Mouse (Mus musculus): Measurements from ENCODE around the gene Fgr.
A peak's percentile ranks its signal among the peaks of the same experiment; 100 is the strongest.
"Not testable (repeated sequence)": the region's sequence is repeated elsewhere in the genome, so short reads cannot be mapped to it uniquely, and the experiment has no call there.

The Fgr gene

GRCm38 (mm10) chr4:132983664-132984512 is 10.0 kb downstream of the Fgr start:
- DNase-seq (ENCODE audit: low spot score in 2 of 2) = no peak

- no peak for DNase-seq (ENCODE audit: low spot score in 2 of 2)
These were observed 14.9 kb downstream of the Fgr start for GRCm38 (mm10) chr4:132988581-132989355.

DNA sequence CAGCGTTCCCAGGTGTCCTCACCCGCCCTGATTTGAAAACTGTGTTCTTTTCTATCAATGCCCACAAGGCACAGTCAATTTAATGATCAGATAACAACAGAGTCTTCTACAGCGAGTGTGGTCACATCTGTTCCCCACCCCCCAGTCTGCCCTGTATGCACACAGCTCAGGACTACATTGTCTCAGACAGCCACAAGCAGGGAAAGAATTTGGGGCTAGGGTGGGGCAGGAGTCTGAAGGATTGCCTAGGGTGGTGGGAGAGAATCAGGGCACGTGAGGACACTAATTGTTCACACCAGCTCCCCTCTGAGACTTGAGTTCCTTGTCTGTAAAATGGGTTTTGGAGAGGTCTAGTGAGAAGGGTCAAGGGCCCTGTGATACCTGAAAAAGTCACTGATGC is 19.7 kb downstream of the Fgr start:
- no peak for DNase-seq (ENCODE audit: low spot score in 2 of 2)

GRCm38 (mm10) chr4:132997469-132998237 is 23.8 kb downstream of the Fgr start:
- DNase-seq (ENCODE audit: low spot score in 2 of 2) = no peak

DNA sequence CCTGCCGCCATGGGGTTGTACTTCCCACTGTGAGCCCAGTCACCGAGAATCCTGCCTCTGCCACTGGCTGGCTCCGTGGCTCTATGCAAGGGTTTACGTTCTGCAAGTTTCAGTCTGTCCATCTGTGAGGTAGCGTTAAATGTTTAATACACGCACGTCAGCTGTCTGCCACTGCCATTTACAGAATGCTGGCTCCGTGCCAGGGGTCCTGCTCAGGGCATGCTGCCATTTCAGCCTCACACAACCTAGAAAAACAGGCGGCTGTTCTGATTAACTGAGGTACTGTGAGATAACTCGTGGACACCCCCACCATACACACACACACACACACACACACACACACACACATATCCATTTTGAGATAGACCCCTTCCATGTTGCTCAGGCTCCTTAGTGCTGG is 29.0 kb downstream of the Fgr start:
- peak in 1 of 2 experiments; percentile 59 for DNase-seq (ENCODE audit: low spot score in 2 of 2)

- DNase-seq (ENCODE audit: low spot score in 2 of 2) = no peak
These were observed 29.6 kb downstream of the Fgr start for GRCm38 (mm10) chr4:133003316-133004018.

GRCm38 (mm10) chr4:133005233-133005632 is 31.3 kb downstream of the Fgr start:
- DNase-seq (ENCODE audit: low spot score in 2 of 2) = peak; percentile 67 to 77

DNA sequence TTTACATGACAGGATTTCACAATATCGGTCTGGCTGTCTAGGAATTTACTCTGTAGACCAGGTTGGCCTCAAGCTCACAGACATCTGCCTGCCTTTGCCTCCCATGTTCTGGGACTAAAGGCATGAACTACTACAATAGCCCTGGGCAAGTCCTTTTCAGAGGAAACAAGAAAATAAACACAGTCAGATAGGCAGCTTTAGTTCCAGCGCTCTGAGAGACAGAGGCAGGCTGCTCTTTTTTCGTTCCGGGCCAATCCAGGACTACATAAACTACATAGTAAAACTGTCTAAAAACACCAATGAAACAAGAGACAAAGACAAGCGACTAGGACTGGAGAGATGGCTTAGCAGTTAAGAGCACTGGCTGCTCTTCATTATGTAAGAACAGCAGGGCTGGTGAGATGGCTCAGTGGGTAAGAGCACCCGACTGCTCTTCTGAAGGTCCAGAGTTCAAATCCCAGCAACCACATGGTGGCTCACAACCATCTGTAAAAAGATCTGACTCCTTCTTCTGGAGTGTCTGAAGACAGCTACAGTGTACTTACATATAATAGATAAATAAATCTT is 32.1 kb downstream of the Fgr start:
- not testable (repeated sequence) for DNase-seq (ENCODE audit: low spot score in 2 of 2)

DNA sequence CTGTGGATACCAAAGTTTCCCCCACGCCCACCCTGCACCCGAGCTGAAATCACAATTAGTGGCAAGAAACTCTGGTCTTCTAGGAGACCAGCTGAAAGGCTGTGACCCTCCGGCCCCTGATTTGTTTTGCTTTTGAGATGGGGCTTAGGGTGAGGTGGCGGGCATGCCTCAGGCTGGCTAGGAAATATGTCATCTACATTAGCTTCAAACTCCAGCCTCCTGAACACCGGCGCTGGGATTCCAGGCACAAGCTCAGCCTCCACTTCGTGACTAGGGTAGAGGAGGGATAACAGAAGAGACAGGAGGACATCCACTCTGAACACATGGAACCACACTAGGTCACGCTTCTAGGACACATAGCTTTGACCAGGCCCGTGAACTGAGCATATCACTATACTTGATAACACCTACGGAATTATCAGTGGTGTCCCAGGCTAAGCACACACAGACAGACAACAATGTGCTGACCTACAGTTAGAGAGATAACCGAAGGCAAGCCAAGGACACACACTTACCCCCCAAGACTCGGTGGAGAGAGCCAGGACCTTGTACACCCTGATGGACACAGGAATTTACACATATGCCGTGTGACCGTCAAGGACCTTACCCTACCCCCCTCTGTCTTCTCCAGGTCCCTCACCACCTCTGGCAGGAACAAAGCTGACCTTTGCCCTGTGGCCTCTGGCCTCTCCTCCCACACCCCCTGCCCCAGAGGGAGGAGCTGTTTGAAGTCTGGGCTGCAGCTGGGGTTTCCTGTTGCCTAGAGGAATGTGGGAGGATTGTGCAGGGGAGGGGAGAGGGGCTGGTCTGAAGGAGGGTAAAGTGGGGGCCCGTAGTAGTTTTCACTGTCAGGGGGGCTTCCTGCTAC is 33.9 kb downstream of the Fgr start:
- no peak for DNase-seq (ENCODE audit: low spot score in 2 of 2)

GRCm38 (mm10) chr4:133009131-133009530 is 35.2 kb downstream of the Fgr start:
- peak; percentile 52 to 79 for DNase-seq (ENCODE audit: low spot score in 2 of 2)

DNA sequence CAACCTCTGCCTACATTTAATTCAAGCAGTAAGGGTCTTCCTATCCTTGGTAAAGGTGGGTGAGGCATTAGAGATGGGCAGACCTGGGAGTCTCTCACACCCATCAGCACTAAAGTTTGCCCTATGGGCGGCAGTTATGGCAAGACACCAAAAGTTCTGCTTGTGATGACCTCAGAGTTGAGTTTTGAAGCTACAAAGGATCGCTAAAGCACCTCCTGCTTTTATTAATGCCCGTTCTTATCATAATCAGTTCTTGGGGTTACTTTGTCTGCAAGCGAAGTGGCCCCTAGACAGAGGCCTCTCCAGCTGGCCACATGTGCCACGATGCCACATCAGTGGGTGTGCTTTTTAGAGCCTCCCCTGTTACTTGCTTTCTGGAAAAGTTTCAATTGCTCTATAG is 35.8 kb downstream of the Fgr start:
- DNase-seq (ENCODE audit: low spot score in 2 of 2) = no peak

GRCm38 (mm10) chr4:133010611-133011010 is 36.7 kb downstream of the Fgr start:
- peak in 1 of 2 experiments; percentile 39 for DNase-seq (ENCODE audit: low spot score in 2 of 2)

GRCm38 (mm10) chr4:133011028-133011820 is 37.3 kb downstream of the Fgr start, which contains the start of gene Ahdc1:
TSS of gene Ahdc1 (plus strand) at chr4:133011260.
- peak; percentile 88 to 94 for DNase-seq (ENCODE audit: low spot score in 2 of 2)

DNA sequence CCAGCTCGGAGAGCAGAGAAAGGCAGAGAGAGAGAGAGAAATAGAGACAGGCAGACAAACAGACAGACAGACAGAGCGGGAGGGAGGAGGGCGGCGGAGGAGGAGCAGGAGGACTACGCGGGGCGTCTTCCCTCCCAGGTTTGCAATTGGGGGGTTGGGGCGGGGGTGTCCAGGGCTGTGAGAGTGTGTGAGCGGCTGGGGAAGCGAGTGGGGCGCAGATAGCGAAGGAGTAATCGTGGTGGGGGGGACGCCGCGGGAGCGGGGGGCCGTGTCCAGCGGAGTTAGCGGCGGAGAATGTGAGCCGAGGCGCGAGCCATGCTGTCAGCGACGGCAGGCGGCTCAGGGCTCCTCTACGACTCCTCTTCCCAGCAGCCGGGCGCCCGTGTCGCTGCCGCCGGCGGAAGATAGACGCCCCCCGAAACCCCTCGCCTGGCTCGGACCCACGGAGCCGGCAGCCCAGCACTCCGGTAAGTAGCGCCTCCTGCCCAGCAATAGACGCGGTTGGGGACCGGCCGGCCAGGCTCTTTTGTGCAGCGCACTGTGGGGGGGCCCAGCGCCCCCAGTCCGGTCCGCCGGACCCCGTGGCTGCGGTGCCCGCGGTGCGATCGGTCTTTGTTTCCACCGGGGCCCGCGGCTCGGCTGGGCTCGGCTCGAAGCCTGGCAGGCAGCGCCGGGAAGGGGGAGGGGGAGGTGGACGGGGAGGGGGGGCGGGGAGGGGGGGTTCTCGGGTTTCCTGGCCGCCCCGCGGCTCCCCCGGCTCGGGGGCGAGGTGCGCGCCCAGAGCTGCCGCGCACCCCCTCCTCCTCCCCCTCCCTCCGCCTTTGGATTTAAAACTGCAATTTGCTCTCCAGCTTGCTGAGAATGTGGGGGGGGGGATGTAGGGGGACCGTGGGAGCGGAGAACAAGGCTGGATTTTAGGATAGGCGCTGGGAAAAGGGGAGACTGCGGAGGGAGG is 38.2 kb downstream of the Fgr start:
- peak; percentile 40 to 62 for DNase-seq (ENCODE audit: low spot score in 2 of 2)

DNA sequence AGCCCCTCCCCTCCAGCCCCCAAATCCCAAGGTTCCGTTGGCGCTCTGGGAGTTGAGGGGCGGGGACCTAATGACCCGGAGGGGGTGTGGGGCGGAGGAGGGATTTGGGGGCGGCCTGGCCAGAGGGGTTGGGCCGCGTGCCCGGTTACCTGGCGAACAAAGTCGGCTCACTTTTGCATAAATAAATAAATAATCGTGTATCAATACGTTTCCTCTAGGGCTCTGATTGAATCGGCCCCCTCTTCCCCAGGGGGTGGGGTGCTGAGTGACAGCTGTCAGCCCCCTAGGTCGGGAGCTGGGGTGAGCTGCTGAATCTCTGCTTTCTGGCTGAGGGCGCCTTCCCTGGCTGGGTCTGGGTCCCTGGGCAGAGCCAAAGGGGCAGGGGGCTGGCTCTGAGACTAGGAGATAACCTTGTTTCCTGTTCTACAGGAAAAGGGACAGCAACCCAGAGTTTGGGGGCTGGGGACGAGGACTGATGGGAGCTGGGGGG is 38.9 kb downstream of the Fgr start:
- DNase-seq (ENCODE audit: low spot score in 2 of 2) = no peak

- DNase-seq (ENCODE audit: low spot score in 2 of 2) = peak; percentile 41 to 49
These were observed 39.5 kb downstream of the Fgr start for GRCm38 (mm10) chr4:133013266-133013891.

DNA sequence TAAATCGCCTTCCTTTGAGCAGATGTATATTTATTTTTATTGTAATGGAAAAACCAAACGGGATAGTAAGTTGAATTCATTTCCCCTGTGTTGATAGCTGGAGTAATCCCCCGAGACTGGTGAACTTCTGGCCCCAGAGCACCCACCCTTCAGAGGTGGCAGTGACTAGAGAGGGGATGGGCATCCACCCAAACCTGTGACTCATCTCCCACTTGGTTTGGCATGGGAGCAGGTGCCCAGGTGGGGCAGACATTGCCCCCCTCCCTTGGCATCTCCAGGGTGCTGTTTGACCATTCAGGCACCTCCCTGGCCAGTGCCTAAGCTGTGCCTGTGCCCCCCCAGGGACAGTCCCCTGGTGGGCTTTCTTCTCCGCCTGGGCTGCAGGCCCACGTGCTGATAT is 40.2 kb downstream of the Fgr start:
- no peak for DNase-seq (ENCODE audit: low spot score in 2 of 2)

Data from spleen, postnatal 10 days (tissue).